Mouse (Mus musculus): Measurements from ENCODE around the gene Btbd19.

Btbd19 gene

DNA sequence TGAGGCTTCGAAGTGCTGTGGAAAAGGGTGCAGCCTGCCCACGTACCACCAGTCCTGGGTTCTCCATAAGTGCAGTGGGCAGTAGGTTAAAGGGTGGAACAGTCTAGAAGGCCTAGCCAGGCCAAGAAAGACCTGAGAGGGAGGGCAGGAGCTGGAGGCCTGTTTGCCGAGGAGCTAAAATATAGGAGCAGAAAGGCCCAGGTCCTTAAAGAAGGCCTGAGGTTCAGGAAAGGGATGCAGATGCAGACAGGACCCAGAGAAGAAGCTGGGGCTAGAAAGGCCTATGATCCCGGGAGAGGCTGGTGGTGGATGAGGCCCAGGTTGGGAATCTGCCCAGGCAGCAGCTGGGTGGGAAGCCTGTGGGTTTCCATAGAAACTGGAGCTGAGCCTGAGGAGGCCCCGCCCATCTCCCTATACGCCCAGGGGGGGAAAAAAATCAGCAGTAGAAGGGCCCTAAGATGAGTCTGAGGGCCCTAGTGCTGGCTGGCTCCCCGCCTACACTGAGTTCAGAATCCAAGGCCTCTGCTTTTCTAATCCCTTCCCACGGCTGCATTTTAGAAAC is at the start of gene Btbd19:
Btbd19 (minus strand) TSS at position 378 of the 562 bp plus-strand sequence.
- DNase-seq (ENCODE audit: low read depth, low spot score): no peak

DNA sequence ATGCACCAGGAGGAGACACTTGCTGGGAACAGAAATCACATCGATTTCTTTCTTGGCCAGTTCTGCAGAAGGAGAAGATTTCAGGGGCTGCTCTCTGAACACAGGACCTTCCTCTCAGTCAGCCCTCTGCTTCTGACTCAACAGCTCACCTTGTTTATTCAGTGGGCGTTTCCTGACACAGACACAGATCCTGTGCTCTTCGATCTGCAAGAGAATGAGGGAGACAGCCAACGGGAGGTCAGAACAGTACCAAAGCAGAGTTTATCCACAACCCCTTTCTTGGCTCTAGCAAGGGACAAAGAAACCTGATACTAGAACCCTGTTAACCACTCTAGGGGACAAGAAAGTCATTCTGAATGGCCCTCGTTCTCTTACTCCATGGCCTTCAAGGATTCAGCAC is 44.4 kb upstream of the Btbd19 start:
- no peak for DNase-seq (ENCODE audit: low read depth, low spot score)

DNA sequence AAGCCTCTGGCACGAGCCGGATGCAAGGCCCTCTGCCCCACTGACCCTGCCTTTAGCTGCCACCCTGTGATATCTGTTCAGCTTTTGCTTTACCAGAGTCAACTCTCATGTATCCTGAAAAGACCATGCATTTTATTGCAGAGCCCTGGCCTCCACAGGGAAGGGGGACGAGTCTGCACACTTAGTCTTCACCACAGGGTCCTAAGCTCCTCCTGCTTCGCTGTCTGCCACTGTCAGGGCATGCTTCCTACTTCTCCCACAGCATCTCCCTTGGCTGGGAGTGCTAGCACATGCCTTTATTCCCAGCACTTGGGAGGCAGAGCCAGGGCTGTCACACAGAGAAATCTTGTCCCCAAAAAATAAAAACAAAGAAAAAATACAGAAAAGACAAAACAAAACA is 35.7 kb upstream of the Btbd19 start:
- DNase-seq (ENCODE audit: low read depth, low spot score): no peak

DNA sequence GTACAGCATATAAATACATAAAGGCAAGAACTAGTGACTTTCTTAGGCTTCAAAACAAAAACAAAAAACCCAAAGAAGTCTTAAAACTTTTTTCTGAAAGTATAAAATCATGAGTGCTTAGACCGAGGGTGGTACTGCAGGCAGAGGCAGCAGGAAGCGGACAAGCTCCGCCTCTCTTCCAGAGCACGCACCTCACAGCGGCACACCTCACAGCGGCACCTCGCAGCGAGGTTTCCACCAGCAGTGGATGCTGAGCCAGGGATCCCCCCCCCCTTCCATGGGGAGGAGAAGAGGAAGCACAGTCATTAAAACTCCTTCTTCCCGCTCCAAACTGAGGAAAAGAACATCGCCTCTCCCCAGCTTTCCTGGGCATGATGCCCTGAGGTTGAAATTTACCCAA is 34.1 kb upstream of the Btbd19 start:
- no peak for DNase-seq (ENCODE audit: low read depth, low spot score)

DNA sequence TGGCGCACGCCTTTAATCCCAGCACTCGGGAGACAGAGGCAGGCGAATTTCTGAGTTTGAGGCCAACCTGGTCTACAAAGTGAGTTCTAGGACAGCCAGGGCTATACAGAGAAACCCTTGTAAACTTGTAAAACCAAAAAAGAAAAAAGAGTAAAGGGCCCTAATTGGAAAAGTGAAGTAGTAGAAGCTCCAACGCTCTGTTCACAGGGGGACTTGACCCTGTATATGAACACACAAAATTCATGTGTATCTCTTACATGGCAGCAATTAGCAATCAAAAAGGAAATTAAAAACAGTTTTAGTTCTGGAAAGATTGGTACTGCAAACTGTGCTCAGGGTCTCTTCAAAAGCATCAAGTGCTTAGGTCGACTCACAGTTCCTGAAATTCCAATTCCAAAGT is 30.8 kb upstream of the Btbd19 start:
- DNase-seq (ENCODE audit: low read depth, low spot score): no peak

DNA sequence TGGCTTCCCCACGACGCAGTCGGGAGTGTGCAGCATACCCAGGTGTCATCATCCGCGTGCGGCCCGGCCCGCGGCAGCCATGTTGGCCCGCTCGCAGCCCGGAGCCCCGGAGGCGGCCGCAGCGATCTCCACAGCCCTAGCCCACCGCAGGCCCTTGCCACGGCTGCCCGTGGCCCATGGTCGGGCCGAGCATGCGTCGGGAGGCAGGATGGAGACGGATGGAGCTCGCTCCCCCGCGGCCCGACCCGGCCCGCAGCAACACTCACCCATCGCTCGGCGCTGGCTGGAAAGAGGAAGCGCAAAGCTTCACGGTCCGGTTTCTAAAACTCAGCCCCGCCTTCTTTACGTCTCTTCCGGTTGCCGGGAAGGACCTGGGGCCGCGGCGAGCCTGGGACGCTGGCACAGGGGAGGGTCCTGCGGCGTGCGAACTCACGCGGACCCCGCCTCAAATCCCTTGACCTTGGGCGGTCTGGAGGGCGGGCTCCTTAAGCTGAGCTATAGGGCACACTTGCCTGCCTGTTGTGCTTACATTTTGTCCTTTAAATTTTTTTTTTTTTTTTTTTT is 30.3 kb upstream of the Btbd19 start, which contains the start of gene Rps8:
Rps8 (minus strand) TSS at position 452 of the 564 bp plus-strand sequence.
- peak; percentile 88 for DNase-seq (ENCODE audit: low read depth, low spot score)

DNA sequence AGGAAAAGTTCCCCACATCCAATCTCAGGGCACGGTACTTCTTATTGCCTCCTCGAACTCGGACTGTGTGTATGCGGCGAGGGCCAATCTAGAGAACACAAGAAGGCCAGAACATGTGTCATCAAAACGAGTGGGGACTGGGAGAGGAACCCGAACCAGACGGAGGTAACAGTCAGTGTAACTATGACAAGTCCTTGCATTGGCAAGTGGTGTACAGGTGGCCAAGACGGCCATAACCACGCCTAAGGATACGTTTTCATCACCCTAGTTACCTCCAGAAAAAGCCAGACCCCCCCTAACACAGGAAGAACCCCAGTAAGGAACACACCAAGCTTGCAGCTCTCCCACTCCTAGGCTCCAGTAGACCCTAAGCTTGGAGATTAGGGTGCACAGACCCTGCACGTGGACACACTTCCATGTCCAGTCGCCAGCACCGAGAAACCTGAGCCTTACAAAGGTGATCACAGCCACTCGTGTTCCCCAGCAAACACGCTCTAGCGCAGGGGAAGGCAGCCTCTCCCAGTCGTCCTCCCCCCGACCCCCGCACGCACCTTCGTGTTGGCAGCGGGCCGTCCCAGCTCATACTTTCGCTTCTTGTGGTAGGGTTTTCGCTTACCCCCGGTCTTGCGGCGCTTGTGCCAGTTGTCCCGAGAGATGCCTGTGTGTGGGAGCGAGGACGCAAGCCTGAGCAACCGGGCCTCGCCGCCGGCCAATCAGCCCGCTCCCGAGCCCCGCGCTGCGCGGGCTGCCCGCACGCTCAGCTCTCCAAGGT is 29.7 kb upstream of the Btbd19 start:
- DNase-seq (ENCODE audit: low read depth, low spot score): no peak

DNA sequence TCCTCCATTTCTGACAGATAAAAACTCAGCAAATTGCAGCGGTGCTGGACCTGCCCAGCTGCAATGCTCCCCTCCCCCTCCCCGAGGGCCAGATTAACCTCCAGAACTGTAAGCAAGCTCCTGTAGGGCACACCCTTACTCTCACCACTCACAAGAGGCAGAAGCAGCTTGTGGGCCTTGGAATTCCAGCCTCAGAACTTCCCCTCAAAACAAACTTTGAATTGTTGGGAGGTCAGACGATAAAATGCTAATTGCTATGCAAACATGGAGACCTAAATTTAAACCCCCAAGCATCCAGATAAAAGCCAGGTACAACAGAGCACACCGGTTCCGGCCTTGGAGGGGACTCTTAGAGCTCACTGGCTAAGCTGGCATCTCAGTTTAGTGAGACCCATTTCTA is 27.2 kb upstream of the Btbd19 start:
- DNase-seq (ENCODE audit: low read depth, low spot score): no peak

DNA sequence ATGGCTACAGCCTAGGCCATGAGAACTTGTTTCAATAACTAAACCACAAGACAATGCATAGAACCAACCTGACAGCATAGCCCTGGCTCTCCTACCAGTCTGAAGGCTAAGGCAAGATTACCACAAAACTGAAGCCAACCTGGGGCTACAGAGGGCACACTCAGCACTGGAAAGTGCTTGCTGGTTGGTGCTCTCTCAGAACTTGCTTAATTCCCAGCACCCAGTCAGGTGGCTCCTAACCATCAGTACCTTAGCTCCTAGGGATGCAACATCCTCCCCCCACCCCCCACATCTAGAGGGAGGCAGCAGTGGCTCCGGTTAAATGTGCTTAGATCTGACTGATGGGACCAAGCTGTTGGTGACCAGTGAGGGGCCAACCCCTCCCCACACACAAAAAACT is 25.9 kb upstream of the Btbd19 start:
- no peak for DNase-seq (ENCODE audit: low read depth, low spot score)

DNA sequence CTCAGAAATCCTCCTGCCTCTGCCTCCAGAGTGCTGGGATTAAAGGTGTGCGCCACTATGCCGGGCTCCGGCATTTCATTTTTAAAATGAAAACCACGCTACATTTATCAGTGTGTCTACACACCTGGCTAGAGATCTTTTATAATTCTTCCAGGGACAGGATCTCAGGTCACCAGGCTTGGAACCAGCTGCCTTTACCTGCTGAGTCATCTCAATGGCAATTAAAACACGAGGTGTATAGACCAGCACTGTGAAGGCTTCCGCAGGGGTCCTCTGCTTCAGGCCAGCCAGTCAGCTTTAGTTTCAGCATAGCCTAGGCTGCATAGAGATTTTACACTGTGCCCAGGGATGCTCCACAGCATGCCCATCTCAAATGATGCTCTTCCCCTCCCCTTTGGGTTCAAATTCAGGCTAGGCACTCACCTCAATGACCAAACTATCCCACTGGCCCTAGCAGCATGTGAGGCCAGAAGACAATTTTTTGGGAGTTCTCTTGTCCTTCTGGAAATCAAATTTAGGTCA is 24.7 kb upstream of the Btbd19 start:
- DNase-seq (ENCODE audit: low read depth, low spot score): no peak

DNA sequence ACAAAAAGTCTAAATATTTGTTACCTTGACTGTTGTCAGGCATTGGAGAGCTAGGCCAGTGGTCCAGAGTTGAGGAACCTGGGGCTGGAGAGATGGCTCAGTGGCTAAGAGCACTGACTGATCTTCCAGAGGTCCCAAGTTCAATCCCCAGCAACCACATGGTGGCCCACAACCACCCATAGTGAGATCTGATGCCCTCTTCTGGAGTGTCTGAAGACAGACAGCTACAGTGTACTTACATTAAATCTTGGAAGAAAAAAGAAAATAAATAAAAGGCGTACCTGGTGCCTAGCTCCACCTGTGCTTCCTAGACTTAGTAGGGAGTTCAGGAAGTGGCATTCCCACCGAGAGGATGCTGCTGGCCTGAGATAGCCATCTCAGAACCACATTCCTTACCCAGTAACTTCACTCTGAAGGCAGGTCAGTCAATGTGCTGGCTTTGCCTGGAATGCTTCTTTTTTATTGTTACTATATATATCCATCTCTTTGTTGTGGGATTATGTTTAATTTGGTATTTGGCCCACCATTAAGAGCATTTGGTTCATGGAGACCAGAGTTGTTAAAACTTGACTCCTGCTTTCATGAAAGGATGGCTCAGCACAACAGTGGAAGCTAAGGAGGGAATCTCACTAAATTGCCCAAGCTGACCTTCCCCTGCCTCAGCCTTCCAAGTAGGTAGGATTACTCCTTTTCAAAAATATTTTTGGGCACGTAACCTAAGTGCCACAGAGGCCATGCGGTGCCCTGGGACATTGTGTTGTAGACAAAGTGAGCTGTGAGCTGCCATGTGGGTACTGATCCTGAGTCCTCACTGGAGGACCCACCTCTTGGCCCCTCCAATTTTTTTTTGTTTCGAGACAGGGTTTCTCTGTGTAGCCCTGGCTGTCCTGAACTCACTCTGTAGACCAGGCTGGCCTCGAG is 24.0 kb upstream of the Btbd19 start:
- no peak for DNase-seq (ENCODE audit: low read depth, low spot score)

DNA sequence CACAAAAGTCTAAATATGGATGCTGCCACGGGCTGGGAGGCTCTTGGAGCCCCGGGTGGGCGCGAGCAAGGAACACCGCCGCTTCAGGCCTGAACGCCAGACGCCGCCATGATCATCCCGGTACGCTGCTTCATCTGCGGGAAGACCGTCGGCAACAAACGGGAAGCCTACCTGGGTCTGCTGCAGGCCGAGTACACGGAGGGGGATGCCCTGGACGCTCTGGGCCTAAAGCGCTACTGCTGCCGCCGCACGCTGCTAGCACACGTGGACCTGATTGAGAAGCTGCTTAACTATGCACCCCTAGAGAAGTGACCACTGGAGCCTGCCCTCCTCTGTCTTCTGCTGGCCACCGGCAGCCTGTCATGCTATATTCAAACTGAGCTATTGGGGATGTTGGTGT is 23.3 kb upstream of the Btbd19 start:
- no peak for DNase-seq (ENCODE audit: low read depth, low spot score)

DNA sequence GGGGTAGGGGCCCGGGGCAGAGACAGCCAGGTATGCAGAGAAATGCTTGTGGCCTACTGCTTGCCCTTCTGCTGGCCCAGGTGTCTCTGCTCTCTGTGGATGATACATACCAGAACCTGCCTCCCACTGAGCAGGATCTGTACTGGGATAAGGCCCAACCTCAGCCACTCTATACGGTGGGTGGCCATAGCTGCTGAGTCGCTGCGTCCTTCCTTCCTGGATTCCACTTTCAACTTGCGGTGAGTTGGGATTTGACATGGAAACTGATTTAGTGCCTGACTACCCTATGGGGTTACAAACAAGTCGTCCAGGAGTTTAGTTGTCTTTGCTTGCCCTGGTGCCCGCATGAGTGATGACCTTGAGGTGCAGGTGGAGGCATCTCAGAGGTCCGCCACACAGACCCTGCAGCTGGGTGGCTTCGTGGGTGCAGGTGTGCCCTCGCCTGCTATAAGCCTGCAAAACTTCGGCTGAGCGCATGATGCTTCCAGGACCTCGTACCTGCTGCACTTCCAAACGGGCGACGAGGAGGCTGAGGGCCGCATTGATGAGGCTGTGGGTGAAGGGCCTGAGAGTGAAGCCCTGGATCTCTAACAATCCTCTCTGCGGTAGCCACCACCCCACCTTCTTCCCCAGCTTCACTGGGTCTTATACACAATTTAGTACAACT is 22.7 kb upstream of the Btbd19 start:
- no peak for DNase-seq (ENCODE audit: low read depth, low spot score)

DNA sequence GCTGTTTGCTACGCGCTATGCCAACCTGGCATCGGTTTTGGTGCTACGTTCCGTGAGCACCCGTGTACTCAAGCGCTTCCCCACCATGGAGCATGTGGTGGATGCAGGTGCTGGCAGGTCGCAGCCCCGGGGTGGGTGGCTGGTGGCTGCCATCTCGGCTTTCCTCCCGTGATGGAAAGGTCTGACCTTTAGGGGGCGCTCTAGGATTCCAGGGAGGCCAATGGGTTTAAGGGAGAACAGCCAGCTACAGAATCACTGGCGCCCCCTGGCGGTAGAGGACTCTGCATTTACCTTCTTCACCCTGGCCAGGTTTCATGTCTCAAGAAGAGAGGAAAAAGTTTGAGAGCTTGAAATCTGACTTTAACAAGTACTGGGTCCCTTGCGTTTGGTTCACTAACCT is 20.7 kb upstream of the Btbd19 start:
- peak; percentile 89 for DNase-seq (ENCODE audit: low read depth, low spot score)

DNA sequence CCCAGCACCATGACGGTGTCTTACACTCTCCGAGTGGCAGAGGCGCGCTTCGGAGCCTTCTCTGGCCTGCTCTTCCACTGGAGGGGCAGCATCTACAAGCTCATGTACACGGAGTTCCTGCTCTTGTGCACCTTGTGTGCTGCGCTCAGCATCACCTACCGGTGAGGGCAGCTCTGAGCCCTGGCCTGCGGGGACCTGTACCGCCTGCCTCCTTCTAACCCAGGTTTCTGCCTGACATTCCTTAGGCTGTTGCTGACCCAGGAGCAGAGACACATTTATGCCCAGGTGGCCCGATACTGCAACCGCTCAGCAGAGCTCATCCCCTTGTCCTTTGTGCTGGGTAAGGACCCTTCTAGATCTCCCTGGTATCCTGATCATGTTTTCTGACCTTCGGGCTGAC is 19.7 kb upstream of the Btbd19 start:
- no peak for DNase-seq (ENCODE audit: low read depth, low spot score)

DNA sequence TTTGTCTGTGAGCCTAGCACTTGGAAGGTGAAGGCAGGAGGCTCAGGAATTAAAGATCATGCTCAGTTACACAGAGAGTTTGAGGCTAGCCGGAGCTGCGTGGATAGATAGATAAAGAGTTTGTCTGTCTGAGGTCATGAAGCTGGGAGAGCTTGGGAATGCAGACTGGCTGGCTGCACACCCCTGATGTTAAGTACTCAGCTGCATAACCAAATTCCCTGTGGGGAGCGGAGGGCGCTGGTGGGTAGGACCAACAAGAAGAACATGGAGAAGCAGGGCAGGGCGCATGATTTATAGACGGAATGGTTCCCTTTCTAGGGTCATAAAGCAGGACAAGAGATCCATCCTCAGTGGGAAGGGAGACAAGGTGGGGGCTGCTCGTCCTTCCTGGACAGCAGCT is 17.5 kb upstream of the Btbd19 start:
- DNase-seq (ENCODE audit: low read depth, low spot score): no peak

DNA sequence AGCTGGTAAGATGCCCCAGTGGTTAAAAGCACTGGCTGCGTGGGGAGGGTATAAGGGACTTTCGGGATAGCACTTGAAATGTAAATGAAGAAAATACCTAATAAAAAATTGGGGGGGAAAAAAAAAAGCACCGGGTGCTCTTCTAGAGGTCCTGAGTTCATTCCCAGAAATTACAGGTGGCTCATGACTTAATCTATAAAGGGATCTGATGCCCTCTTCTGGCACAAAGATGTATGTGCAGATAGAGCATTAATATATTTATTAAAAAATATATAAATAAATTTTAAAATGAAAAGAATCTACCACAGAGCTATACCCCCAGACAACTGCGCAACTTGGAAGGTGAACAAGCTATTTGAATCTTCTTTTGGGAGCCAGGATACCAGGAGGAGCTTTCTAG is 15.1 kb upstream of the Btbd19 start:
- no peak for DNase-seq (ENCODE audit: low read depth, low spot score)

DNA sequence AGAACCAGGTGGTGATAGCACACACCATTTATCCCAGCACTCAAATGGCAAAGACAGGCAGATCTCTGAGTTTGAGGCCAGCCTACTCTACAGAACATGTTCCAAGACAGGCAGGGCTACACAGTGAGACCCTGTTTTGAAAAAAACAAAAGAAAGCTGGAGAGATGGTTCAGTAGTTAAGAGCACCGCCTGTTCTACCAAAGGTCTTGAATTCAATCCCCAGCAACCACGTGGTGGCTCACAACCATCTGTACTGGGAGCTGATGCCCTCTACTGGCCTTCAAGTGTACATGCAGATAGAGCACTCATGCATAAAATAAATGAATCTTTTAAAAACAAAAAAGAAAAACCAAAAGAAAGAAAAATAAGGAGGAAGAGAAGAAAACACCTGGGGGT is 13.7 kb upstream of the Btbd19 start:
- no peak for DNase-seq (ENCODE audit: low read depth, low spot score)

DNA sequence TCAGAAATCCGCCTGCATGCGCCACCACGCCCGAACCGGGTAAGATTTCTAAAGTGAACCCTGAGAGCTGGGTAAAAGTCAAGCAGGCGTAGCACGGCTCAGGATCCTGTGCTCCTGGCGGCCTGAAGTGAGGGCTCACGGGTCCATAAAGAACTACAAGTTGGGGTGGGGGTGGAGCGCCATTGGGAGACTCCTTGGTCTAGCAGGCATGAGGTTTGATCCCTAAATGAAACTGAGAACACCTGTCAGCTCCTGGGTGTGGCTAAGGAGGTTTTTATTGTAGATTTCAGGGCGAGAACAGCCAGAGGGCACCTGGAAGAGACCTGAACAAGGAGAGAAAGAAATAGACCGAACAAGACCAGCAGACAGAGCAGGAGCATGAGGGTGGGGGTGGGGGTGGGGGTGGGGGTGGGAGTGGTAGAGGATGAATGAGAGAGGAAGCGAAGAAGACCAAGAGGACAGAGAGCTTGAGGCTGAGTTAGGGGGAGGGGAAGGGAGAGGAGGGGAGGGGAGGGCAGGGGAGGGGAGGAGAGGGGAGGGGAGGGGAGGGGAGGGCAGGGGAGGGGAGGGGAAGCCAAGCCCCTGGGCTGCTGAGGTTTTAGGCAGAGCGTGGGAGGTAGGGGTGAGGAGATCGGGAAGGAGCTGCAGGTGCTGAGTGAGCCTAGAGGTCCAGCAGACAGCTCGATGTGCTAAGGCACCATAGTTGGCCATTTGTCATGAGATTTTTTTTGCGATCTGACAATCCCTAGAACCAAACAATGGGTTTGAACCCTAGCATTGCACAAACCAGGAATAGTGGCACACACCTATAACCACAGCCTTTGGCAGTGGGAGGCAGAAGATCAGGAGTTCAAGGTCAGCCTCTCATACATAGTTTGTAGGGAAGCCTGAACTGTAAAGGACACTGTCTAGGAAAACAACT is 13.0 kb upstream of the Btbd19 start:
- no peak for DNase-seq (ENCODE audit: low read depth, low spot score)

DNA sequence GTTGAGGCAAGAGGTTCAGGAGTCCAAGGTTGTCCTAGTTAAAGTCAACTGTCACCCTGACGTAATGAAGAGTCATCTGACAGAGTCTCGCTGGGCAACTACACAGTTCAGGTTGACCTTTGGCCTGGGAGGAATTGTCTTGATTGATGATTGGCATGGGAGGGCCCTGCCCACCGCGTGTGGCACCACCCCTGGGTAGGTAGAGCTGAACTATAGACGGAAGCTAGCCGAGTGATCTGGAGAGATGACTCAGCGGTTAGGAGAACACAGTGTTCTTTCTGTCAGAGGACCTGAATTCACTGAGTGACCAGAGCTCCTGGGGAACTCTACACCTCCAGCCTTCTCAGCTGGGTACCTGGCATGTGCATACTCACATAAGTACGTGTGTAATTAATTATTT is 10.5 kb upstream of the Btbd19 start:
- DNase-seq (ENCODE audit: low read depth, low spot score): no peak
